Mouse (Mus musculus) layer of hippocampus, adult 18-20 months (tissue): ENCODE results near the gene Med20. TPM values are rescaled to one million over a fixed set of nuclear protein-coding genes. Genes with fewer than 3 reads are reported as not detected.

Experiments used
- DNase-seq, 2 experiments: peaks; one replicate each; pipeline ENCODE4 v3.0.0; 2022; ENCODE audit warnings: low spot score in 2 of 2
- long read RNA-seq: library from polyadenylated mRNA; stranded (forward); transcript quantifications from one replicate; pipeline ENCODE4 v2.0.0, GENCODE M21; 2021
- total RNA-seq, 2 experiments: library from RNA; stranded (reverse); gene quantifications; 2 replicates each; pipeline ENCODE4 v1.2.3; 2021

Med20 gene
- total RNA-seq: 10 to 100 TPM; 33.4 to 36.9 TPM
- long read RNA-seq, full-length matches to known transcripts: 43 of 47 reads
- long read RNA-seq, partial matches to known transcripts: 1 of 47 reads
- long read RNA-seq, other reads (novel, unspliced or antisense): 3 of 47 reads

DNA sequence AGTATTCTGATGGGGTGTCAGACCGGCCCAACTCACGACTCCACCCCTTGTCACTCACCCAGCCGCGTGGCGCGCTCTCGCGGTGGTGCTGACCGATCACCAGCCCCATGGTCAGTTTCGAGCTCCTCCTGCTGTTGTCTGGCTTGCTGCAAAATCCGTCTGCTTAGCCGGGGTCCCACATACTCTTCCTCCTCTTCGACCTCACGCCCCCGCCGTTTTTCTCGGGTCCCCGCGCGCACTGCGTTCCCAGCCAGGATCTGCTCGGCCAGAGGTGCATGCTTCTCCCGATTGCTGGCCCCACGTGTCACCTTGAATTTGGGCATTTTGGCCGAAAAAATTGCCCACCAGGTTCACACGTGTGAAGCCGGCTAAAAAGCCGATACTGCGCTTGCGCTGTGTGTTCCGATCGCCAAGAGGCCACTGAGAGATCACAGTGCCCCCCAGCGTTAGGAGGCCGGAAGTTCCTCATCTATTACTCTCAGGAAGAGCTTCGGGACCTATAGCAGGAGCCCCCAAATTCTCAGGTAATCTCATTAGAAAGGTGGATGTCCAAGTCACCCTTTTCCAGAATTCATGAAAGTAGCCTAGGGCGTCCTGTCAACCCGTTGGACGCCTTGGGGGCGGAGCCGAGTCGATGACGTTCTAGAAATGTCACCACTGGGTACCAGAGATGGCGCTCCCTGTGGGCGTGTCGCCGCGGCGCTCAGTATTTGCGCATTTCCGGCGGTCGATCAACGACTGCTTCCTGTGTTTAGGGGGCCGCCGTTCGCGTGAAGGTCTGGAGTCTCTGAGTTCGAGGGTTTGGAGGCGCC, at the start of gene Med20, which contains the start of the genes Bysl and Gm20517:
TSS of gene Med20 (plus strand) at position 734 of the 812 bp plus-strand sequence.
TSS of gene Bysl (minus strand) at position 644 of the 812 bp plus-strand sequence.
TSS of gene Gm20517 (plus strand) at position 741 of the 812 bp plus-strand sequence.
- DNase-seq: peak; percentile 93 to 97

DNA sequence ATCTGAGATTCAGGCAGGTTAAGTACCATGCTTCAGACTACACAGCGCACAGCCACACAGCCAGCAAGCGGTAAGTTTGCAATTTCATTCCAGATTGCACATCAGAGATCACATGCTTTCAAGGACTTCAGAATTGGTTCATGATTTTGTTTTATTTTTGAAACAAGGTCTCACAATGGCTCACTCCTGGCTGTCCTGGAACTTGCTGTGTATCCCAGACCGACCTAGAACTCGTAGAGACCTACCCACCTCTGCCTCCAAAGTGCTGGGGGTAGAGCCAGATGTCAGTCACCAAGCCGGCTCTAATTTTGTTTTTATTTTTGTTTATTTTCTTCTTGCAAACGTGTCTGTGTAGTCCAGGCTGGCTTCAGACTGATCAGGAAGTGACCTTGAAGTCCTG, 48.5 kb upstream of the Med20 start:
- DNase-seq: no peak

DNA sequence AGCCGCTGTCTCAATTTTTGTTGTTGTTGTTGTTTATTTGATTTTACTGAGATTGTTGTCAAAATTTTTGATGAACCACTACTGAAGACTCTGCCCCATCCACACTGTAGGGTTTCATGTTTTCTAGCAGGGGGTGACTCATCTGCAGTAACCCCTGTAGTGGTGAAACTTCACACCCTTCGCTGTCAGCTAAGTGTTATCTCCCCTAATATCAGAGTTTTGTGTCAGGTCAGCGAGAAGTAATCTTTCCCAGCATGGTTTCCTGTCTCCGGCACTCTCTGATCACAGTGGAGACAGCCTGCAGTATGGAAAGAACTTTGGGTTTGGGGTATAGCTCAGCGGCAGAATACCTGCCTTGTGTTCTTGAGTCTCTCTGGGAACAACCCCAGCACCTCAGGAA, 46.8 kb upstream of the Med20 start:
- no peak for DNase-seq

DNA sequence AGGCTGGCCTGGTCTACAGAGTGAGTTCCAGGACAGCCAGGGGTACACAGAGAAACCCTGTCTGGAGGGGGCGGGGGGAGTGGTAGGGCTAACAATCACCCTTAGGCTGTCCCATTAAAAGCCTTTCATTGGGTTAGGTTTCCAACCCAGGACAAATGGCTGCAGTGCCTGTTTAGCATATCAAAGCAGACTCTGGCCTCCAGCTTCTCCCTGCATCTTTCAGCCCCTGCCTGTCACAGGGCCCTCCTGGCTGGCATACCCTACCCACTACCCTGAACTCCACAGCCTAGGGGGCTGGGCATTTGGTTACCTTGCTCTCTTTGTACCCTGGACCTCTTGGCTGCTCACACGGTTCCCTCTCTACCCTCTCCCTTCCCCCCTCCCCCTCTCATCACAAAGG, 45.2 kb upstream of the Med20 start:
- DNase-seq: no peak

DNA sequence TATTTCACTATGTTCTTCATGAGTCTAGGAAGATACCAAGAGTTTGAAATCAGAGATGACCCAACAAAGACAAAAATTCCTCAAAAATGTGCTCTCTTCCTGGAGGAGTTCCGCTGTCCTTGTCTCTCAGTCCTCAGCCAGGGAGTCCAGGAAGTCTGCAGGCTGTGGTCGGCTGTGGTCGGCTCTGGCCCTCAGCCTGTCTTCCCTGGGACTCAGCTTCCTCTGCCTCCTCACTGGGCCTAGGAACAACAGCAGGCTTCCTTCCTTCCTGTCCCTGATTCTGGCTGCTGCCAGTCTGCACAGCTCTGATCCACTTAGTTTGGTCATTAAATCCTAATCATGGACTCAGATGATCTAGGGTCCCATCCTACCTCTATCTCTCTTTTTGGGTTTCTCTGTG, 44.1 kb upstream of the Med20 start:
- no peak for DNase-seq

DNA sequence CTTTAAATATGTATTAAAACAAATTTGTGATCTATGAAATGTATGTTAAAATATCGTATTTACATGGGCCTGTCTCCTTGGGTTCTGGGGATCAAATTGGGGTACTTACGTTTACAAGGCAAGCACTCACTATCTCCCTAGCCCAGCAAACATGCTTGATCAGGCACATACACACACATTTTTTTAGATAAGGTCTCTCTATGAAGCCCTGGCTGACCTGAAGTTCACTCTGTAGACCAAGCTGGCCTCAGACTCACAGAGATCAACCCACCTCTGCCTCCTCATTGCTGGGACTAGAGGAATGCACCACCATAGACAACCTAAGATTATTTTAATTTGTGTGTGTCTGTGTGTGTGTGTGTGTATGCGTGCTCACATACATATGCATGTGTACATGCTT, 43.0 kb upstream of the Med20 start:
- DNase-seq: no peak

DNA sequence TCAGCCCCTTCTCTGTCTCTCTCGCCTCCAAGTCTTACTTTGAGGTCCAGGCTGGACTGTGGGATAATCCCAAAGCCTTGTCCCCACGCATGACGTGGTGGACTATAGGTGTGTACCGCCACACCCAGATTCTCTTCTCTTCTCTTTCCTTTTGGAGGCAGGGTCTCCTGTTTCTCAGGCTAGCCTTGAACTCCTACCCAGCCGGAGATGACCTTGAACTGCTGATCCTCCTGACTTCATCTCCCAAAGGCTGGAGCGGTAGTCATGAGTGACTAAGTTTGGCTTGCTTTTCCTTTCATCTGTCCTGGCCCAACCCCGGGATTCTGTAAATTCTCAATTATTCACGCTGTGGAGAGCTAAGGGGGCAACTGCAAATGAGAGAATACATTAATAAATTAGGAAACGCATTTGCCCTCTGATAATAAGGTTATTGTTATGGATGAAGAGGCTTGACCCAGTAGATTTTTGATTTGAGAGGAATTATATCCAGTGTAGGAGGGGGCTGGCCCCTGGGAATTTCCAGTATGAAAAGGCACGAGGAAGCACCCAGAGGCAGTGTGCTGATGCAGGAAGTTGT, 42.3 kb upstream of the Med20 start:
- DNase-seq: no peak

DNA sequence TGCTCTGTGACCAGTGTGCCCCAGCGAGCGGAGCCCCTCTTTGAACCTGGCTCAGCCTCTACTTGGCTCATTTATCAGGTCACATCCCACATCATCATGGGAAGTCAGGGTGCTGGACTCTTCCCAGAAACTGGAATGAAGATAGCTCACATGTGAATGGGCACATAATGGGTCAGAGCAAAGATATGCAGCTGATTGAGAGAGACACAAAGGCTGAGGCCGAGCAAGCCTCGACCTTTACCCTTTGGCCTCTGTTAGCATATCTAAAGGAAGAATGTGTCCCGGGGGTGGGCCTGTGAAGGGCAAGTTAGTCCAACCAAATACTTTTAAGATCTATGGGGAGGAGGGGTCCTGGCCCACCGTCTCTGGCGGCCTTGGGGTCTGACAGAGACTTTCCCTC, 39.8 kb upstream of the Med20 start:
- DNase-seq: no peak

DNA sequence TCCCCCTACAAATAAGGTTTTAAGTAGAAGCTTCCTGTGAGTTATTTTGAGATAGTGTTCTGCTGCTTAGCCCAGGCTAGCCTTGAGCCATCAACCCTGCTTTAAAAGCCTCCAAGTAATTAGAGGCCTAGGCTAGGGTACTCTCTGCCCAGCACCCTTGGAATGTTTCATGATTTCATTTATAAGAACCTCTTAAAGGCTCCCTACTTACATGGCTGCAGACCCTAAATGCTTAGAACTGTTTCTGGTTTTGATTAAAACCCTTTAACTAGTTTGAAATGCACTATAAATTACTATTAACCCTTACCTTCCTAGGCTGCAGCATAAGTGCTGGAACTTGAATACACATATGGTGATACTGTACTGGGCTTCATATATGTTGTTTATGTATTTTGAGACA, 38.9 kb upstream of the Med20 start:
- no peak for DNase-seq

DNA sequence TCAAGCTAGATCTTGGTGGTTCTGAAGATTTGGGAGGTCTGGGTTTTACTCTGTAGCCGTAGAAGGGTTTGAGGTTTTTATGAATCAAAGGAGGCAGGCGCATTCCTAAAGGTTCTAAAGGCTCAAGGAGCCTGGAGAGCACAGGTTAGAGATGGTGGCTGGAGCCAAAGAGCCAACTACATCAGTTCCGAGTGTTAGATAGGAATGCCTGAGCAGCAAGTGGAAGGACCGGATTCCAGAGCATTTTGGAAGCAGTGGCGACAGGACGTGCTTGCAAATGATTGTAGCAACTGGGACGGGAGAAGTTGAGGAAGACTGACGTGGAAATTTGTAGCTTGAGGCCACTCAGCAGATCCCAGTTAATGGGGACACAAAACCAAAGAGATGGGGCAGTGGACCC, 37.4 kb upstream of the Med20 start:
- no peak for DNase-seq

DNA sequence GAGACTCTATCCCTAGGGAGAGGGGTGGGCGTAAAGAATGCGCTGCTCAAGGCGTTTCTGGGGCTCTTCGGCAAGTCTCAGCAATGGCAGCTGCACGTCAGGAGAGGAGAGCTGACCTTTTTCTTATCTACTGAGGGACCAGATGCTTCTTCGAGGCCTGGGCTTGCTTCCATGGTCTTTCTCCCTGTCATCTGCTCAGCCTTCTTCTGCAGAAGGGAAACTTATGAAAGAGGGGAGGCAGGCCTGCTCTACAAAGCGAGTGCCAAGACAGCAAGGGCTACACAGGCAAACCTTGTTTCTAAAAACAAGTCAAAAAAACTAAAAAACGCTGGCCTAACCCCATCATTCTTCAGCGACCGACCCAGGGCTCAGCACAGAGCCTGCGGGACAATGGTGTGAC, 36.6 kb upstream of the Med20 start:
- DNase-seq: no peak

DNA sequence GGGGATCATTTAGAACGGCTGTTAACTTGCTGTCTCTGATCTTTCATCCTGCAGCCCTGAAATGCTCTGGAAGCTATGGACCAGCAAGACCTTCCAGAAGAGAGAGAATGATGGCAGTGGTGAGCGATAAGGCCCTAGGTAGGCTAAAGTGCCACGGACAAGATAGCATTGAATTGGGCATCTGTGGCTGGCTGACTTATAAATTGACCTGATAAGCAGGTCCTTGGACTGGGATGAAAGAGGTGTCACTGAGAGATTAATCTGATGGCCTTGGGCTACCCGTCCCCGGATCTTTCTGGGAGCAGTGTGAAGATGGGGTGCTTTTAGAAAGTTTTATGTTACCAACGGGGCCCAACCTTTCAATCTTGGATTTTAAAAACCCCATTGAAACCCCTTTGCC, 32.7 kb upstream of the Med20 start:
- no peak for DNase-seq

DNA sequence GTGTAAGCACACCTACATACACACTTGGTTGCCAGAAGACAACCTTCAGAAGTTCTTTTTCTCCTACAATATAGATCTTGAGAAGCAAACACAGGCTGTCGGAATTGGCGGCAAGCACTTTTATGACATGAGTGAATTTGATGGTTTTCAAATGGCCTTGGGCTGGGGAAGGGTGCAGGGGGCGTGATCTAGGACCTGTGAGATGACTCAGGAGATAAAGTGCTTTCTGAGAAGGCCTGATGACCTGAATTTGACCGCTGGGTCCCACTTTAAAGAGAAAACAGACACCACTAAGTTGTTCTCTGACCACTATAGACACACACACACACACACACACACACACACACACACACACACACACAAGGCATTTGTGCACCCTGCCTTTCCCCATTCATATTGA, 30.4 kb upstream of the Med20 start:
- DNase-seq: no peak

DNA sequence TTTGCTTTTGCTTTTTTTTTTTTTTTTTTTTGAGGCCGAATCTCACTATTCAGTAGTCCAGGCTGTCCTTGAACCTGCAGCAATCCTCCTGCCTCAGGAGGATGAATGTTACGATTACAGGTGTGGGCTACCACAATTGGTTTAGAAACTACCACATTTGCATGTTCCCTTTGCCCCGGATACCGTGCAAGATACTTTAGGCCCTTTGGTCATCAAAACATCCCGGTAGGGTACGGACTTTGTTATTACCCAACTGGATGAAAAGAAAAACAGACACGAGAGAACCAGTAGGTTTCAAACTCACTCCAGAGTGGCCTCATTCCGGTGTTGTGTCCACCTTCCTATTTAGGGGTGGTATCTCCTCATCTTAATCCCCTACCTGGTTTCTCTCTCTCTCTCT, 22.9 kb upstream of the Med20 start:
- DNase-seq: no peak

DNA sequence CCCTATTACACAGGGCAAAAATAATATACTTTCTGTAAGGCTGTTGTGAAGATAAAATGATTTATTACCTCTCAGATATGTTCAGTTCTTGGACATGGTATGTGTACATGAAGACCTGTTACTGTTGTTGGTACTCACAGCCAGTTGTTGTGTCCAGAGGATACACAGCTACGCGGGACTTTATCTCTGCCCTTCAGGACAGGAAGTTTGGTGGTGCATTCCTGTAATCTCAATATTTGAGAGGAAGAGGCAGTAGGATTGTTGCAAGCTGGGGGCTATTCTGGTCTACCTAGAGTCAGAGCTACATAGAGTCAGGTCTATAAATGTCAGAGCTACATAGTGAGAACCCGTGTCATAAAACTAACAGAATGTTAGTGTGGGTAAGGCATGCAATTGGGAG, 20.3 kb upstream of the Med20 start:
- DNase-seq: no peak

DNA sequence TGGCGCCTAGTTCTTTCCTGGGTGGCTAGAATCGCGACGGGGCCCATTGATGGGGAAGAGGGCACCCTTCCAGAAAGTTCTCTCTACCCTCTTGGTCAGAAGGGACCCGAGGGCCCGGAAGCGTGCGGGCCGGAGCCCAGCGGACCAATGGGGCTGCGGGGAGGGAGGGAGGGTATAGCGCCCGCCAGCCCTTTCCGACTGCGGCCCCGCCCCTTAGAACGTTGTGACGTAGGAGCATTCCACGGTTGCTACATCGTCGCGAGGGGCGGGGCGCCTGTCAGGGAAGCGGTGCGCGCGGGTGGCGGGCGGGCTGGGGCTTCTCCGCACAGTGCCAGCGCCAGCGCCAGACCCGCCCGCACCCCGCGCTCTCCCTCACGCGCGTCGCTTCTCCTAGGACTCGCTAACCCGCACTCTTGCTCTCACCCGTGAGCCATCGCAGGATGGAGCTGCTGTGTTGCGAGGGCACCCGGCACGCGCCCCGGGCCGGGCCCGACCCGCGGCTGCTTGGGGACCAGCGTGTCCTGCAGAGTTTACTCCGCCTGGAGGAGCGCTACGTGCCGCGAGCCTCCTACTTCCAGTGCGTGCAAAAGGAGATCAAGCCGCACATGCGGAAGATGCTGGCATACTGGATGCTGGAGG, 18.0 kb upstream of the Med20 start:
- peak; percentile 87 to 92 for DNase-seq

DNA sequence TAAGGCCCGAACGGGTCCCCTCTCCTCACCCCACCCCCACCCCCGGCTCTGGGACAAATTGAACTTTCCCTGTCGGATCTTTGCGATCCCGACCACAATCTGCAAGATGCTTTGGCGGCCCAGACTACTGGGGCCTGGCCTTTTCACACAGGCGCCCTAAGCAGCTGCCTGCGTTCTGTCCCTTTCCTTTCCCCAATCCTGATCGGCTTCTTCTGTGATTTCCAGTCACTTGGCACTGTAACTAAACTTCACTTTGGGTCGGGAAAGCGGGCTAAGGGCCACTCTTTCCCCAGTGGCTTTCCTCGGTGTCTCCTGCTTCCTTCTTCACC, 17.6 kb upstream of the Med20 start:
- no peak for DNase-seq

DNA sequence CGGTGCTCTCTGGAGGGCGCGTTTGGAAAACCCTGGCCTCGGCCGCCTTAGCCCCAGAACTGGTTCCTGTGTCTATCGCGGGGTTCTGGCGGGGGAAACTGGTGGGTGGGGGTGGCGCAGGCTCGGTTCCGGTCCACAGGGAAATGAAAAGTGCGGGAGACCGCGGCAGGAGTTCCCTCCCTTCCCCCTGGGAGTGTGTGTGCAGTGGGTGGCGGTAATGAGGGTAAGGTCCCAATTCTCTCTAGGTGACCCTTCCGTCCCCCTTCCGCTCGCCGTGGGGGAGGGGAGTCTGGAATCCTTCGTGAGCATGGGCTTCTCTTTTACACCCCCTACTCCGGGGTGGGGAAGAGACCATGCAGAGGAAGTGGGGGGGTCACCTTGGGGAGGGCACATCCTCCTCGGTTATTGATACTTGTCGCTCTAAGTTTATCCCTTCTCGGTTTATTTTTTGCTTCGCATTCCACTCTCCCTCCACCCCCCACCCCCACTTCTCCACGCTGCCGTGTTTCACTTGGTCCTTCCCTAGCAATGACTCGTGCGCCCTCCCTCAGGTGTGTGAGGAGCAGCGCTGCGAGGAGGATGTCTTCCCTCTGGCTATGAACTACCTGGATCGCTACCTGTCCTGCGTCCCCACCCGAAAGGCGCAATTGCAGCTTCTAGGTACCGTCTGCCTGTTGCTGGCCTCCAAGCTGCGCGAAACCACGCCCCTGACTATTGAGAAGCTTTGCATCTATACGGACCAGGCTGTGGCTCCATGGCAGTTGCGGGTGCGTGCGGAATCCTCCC, 17.0 kb upstream of the Med20 start:
- no peak for DNase-seq

DNA sequence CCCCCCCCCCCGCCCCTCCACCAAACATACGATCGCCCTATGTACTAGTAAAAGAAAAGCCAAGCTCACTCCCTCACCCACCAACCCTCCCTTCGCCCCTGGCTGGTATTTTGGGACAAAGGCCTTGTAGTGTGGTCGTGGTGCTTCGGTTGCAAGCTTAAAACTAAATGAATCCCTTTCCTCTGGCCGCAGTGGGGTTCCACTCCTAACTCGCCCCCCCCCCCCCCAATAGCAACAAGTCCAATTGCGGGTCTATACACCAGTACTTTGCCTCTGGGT, 16.5 kb upstream of the Med20 start:
- DNase-seq: no peak

DNA sequence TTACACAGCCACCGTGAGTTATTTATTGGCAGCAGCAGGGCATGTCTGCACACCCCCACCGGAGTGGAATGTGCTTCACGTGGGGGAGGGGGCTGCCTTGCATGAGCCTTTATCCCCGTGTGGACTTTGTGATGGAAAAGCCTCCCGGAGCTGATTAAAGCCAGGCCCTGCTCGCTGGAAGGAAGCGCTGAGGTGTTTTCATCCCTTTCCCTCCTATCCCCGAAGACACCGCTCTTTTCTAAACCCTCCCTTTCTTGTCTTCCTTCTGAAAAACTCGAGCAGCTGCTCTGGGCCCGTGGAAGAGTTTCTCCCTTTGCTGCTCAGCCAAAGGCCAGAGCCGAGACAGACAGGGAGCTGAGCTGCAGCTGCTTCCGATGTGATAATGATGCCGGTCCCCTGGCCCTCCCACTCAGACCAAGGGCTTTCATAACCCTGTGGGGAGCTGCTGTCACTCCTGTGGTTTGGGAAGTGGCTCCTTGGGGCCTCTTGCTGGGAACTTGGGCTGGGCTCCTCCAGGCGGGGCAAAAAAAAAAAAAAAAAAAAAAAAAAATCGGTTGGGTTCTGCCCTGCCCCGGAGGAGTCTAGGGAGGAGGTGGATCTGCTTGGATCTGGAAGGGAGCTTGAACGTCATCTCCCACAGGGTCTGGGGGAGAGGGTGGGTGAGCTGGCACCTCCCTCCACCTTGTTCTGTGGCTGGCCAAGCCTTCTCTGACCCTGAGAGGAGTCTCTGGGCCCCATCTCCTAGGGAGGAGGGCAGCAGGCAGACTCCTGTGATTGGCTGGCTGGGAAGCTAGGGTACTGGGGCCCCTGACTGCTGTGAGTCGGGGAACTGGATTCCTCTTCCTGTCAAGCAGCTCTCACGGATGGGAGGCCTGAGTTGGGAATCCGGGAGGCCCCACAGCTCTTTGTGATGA, 15.9 kb upstream of the Med20 start:
- DNase-seq: no peak
